Mouse (Mus musculus): ENCODE results near the gene Acbd6.

Acbd6 gene

DNA sequence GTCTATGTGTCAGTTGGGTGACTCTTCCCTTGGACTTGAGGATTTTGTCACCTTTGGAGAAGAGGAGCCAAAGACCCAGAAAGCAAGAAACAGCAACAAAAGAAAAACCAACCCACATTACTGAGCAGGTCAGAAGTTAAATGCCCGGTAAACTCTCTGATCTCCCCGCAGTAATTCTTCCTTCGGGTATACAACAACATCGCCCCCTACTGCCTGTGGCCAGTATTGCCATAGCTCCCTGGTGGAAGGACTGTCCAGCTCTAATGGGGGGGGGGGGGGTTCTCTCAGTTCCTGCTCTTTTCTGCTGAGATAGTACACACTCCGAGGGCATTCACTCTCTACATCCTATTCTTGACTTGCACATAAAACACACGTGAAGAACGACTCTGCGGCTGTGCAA lies 163.5 kb downstream of the Acbd6 start:
- peak; percentile 65 for DNase-seq (ENCODE audit: low read depth, low spot score)

GRCm38 (mm10) chr1:155722185-155722584 lies 164.3 kb downstream of the Acbd6 start:
- peak; percentile 69 for DNase-seq (ENCODE audit: low read depth, low spot score)

DNA sequence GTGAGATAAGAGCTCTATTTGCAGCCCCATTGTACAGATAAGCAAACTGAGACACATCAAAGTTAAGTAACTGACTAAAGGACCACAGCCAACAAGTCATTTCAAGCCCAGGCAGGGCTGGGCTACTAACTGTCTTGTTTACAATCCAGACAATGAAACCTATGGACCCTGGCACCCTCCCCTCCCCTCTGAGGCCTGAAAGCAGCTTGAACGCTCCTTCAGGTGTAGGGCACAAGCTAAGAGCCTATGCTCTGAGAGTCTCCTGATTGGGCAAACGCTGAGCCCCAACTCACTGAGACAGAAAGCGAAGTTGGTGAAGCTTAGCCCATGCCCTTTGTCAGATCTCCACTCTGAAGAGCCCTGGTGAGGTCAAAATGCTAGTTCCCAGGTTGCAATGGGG lies 166.4 kb downstream of the Acbd6 start:
- no peak for DNase-seq (ENCODE audit: low read depth, low spot score)

DNA sequence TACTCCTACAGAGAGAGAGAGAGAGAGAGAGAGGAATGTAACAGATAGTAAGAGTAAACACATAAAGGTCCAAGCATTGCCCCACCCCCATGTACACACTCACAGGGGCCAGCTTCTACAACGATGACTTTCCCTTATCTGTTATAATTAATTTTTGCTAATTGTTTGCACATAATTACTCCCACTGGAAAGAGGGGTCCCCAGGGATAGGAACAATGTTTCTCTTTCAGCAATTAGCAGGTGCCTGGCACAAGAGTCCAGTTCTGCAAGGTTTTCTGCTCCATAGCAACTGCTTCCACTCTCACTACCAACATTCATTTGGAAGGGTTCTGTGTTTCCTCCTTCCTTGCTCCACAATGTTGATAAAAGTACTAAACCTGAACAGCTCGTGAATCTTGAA lies 168.0 kb downstream of the Acbd6 start:
- DNase-seq (ENCODE audit: low read depth, low spot score): no peak

GRCm38 (mm10) chr1:155727830-155728229 lies 169.9 kb downstream of the Acbd6 start:
- DNase-seq (ENCODE audit: low read depth, low spot score): no peak

GRCm38 (mm10) chr1:155729113-155729795 lies 171.3 kb downstream of the Acbd6 start:
- no peak for DNase-seq (ENCODE audit: low read depth, low spot score)

GRCm38 (mm10) chr1:155731156-155731555 lies 173.2 kb downstream of the Acbd6 start:
- DNase-seq (ENCODE audit: low read depth, low spot score): no peak

- peak; percentile 35 for DNase-seq (ENCODE audit: low read depth, low spot score)
Measured at GRCm38 (mm10) chr1:155736096-155736825, 178.3 kb downstream of the Acbd6 start.

GRCm38 (mm10) chr1:155737017-155737808 lies 179.3 kb downstream of the Acbd6 start:
- DNase-seq (ENCODE audit: low read depth, low spot score): peak; percentile 71

GRCm38 (mm10) chr1:155737809-155738383 lies 180.0 kb downstream of the Acbd6 start:
- DNase-seq (ENCODE audit: low read depth, low spot score): peak; percentile 28
